Mouse (Mus musculus): ENCODE results near the gene Gm47283. TPM values are rescaled to one million over a fixed set of nuclear protein-coding genes. Genes with fewer than 3 reads are reported as not detected.
"Not testable (repeated sequence)": the region's sequence is repeated elsewhere in the genome, so short reads cannot be mapped to it uniquely, and the experiment has no call there.

The Gm47283 gene
- polyA plus RNA-seq (2015; fragmentation: Nextera tagmentation; extraction: Ambion mirVana) = not detected in 2 replicates

DNA sequence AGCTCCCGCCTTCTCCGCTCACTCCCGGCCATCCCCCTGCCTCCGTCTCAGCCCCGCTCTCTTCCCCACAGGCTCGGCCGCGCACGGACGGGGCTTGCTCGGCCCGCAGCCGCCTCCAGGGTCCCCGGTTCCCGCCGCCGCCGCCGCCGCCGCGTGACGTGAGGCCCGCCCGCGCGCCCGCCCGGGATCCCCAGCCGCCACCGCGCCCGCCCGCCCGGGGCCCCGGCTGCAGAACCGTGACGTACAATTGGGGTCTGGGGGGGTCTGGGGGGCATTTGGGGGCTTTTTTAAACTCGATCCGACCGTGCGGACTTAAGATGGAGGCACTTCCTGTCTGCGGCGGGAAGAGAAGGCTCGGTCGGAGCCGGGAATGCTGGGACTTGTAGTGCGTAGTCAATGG, at the start of gene Gm47283:
Gm47283 (plus strand) TSS at position 301 of the 400 bp plus-strand sequence.
- not testable (repeated sequence) for ATAC-seq (ENCODE audit: low read depth)
- WGBS = no CpG with 5 or more reads among the region's 48 CpGs

GRCm38 (mm10) chrY:90735181-90735895, 49.2 kb upstream of the Gm47283 start:
- not testable (repeated sequence) for H3K4me2 ChIP-seq; H3K4me3 ChIP-seq; ATAC-seq (ENCODE audit: low read depth); H3K4me1 ChIP-seq (replicated peaks); H3K27me3 ChIP-seq; H3K27ac ChIP-seq (replicated peaks); H3K9ac ChIP-seq
- WGBS = 74% methylated on average over 5 of the region's 5 CpGs
- Histone ChIP-seq H3K9me3 (peaks cover 18% of the 10 kb centered on the region), H3K36me3 (peaks cover 19% of the 10 kb centered on the region)

More for the DNA sequence above, at the start of gene Gm47283:
- not testable (repeated sequence) for H3K4me3 ChIP-seq; H3K9ac ChIP-seq; H3K36me3 ChIP-seq; H3K27me3 ChIP-seq; H3K9me3 ChIP-seq; H3K27ac ChIP-seq (replicated peaks); H3K4me2 ChIP-seq; H3K4me1 ChIP-seq (replicated peaks)

GRCm38 (mm10) chrY:90736217-90737000, 48.1 kb upstream of the Gm47283 start:
- Histone ChIP-seq H3K36me3 (peaks cover 25% of the 10 kb centered on the region), H3K9me3 (peaks cover 26% of the 10 kb centered on the region)
- H3K27ac ChIP-seq (replicated peaks); H3K9ac ChIP-seq; H3K27me3 ChIP-seq; ATAC-seq (ENCODE audit: low read depth); H3K4me3 ChIP-seq; H3K4me2 ChIP-seq; H3K4me1 ChIP-seq (replicated peaks): not testable (repeated sequence)
- 82% methylated on average over 6 of the region's 9 CpGs for WGBS

- Histone ChIP-seq H3K27me3 (no peaks in the 10 kb centered on the region), H3K27ac (replicated peaks) (no peak overlapping the region), H3K4me2 (no peak overlapping the region), H3K36me3 (peaks cover 39% of the 10 kb centered on the region), H3K9ac (no peak overlapping the region), H3K9me3 (peaks cover 41% of the 10 kb centered on the region), H3K4me1 (replicated peaks) (no peaks in the 10 kb centered on the region), H3K4me3 (no peak overlapping the region)
- WGBS = 63% methylated on average over 4 of the region's 7 CpGs
- no peak for ATAC-seq (ENCODE audit: low read depth)
Measured at GRCm38 (mm10) chrY:90737606-90738430, 46.7 kb upstream of the Gm47283 start.

DNA sequence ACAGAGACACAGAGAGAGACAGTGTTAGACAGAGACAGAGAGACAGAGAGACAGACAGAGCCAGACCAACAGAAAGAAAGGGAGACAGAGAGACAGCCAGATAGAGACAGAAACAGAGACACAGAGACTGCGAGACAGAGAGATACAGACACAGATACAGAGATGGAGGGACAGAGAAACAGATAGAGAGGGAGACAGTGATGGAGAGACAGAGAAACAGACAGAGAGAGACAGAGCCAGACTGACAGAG, 46.2 kb upstream of the Gm47283 start:
- no peak overlapping the region for H3K9ac ChIP-seq
- H3K27me3 ChIP-seq = no peaks in the 10 kb centered on the region
- no peak overlapping the region for H3K27ac ChIP-seq (replicated peaks)
- no peaks in the 10 kb centered on the region for H3K4me1 ChIP-seq (replicated peaks)
- ATAC-seq (ENCODE audit: low read depth) = no peak
- H3K4me2 ChIP-seq = no peak overlapping the region
- peaks cover 42% of the 10 kb centered on the region for H3K9me3 ChIP-seq
- H3K4me3 ChIP-seq = no peak overlapping the region
- WGBS = 80% methylated on average over 1 of the region's 1 CpGs
- peaks cover 40% of the 10 kb centered on the region for H3K36me3 ChIP-seq

- H3K4me3 ChIP-seq; H3K4me2 ChIP-seq; H3K27me3 ChIP-seq; H3K27ac ChIP-seq (replicated peaks); H3K9ac ChIP-seq; H3K4me1 ChIP-seq (replicated peaks): not testable (repeated sequence)
- Histone ChIP-seq H3K9me3 (peaks cover 42% of the 10 kb centered on the region), H3K36me3 (peaks cover 40% of the 10 kb centered on the region)
- ATAC-seq (ENCODE audit: low read depth) = peak; percentile 24
- 72% methylated on average over 28 of the region's 28 CpGs for WGBS
Measured at GRCm38 (mm10) chrY:90738841-90739530, 45.6 kb upstream of the Gm47283 start.

- not testable (repeated sequence) for ATAC-seq (ENCODE audit: low read depth); H3K4me2 ChIP-seq; H3K27ac ChIP-seq (replicated peaks); H3K9ac ChIP-seq; H3K4me3 ChIP-seq; H3K27me3 ChIP-seq; H3K4me1 ChIP-seq (replicated peaks)
- H3K9me3 ChIP-seq = peaks cover 46% of the 10 kb centered on the region
- H3K36me3 ChIP-seq = peaks cover 45% of the 10 kb centered on the region
- WGBS = 54% methylated on average over 11 of the region's 11 CpGs
Measured at GRCm38 (mm10) chrY:90739531-90740012, 45.0 kb upstream of the Gm47283 start.

- H3K9ac ChIP-seq = no peak overlapping the region
- H3K9me3 ChIP-seq = peaks cover 50% of the 10 kb centered on the region
- no peak for ATAC-seq (ENCODE audit: low read depth)
- no peak overlapping the region for H3K27ac ChIP-seq (replicated peaks)
- no peaks in the 10 kb centered on the region for H3K4me1 ChIP-seq (replicated peaks)
- peaks cover 48% of the 10 kb centered on the region for H3K36me3 ChIP-seq
- H3K27me3 ChIP-seq = no peaks in the 10 kb centered on the region
- WGBS = 51% methylated on average over 14 of the region's 14 CpGs
- H3K4me2 ChIP-seq = no peak overlapping the region
- H3K4me3 ChIP-seq = no peak overlapping the region
Measured at GRCm38 (mm10) chrY:90740013-90740561, 44.5 kb upstream of the Gm47283 start.

DNA sequence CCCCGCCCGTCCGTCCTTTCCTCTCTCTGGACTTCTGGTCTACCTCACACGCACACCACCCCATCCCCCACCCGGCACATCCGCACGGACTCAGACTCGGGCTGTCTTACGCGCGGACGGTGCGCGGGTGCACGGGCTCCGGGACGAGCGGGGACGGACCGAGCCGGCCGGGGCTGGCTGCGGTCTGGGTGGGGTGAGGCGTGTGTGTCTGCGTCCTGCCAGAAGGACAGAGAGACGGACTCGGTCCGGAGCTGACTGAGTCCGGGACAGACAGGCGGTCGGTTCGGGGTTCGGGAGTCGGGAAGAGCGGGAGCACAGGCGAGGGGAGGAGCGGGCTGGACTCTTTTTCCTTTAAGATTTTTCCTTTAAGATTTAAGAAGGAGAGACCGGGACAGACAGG, 43.5 kb upstream of the Gm47283 start:
- H3K4me3 ChIP-seq; H3K4me2 ChIP-seq; H3K27me3 ChIP-seq; H3K4me1 ChIP-seq (replicated peaks); H3K27ac ChIP-seq (replicated peaks); H3K9ac ChIP-seq: not testable (repeated sequence)
- H3K9me3 ChIP-seq = peaks cover 55% of the 10 kb centered on the region
- WGBS = 79% methylated on average over 38 of the region's 38 CpGs
- peaks cover 53% of the 10 kb centered on the region for H3K36me3 ChIP-seq
- peak; percentile 45 for ATAC-seq (ENCODE audit: low read depth)

DNA sequence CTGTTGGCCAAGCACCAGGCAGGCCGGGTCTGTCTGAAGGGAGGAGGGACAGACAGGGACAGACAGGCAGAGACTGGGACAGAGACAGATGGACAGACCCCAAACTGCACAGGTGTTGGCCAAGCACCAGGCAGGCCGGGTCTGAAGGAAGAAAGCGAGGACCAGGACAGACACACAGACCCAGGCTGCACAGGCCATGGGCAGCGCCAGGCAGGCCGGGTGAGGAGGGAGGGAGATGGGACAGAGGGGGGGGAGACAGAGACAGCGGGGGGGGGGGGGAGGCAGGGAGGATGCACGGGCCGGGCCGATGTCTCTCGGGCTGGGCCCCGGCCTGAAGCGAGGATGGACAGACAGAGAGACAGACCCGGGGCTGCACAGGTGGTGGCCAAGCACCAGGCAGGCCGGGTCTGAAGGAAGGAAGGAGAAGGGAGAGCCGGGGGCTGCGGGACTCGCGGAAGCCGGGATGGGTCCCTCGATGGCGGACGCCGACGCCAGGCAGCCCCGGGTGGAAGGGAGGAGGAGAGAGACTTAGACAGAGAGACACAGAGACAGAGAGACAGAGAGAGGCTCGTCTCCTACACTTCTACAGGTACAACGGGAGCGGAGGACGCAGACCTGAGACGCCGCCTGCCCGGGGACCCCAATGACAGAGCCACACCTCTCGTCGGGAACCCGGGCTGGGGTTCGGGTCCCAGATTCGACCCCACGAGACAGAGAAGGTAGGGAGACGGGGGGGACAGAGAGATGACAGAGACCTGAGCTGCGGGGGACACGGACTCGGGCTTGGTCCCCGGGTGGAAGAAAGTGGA, 42.9 kb upstream of the Gm47283 start:
- Histone ChIP-seq H3K36me3 (peaks cover 53% of the 10 kb centered on the region), H3K9me3 (peaks cover 55% of the 10 kb centered on the region)
- H3K9ac ChIP-seq; H3K4me1 ChIP-seq (replicated peaks); H3K27ac ChIP-seq (replicated peaks); H3K4me3 ChIP-seq; H3K4me2 ChIP-seq; H3K27me3 ChIP-seq: not testable (repeated sequence)
- peak; percentile 26 for ATAC-seq (ENCODE audit: low read depth)
- WGBS = 84% methylated on average over 42 of the region's 43 CpGs
